Mouse (Mus musculus) left cerebral cortex, adult 11 months (tissue): ENCODE measurements around the gene Kcng4.

Experiments
- DNase-seq: peaks from one replicate; pipeline ENCODE4 v3.0.0; 2022; ENCODE audit warnings: low spot score

Kcng4 gene

DNA sequence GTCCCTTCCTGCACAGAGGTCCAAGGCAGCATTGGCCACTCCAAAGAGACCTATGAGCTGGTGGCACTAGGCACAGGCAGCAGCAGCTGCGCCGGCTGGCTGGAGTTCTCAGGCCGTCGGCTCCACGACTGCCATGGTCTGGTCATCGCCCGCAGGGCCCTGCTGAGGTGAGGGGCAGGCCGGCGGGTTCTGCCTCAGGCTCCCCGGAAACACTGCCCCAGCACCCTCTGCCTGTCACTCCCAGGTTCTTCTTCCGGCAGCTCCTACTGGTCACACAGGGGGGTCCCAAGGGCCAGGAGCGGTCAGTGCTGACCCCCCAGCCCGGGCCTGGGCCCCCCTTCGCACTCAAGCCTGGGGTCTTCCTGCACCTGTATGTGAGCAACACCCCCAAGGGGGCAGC is 20.4 kb downstream of the Kcng4 start:
- DNase-seq: no peak

DNA sequence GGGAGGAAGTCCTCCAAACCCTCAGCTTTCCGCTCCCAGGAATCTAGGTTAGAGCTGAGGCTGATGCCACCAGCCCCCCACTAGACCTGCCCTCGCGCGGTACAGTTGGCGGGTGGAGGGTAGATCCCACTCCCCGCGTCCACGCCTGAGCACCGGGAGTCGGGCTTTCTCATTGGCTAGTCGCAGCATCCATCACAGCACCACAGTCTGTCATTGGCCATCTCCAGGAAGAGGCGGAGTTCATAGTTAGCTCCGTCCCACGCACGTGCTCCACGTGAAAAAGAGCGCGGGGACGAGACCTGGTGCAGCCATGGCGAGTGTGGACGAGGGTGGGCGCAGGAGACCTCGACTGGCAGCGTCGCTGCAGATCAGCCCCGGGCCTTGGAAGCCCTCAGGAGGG is 23.0 kb downstream of the Kcng4 start, which contains the start of gene Adad2:
Gene Adad2 (plus strand): TSS at position 277 of the 400 bp plus-strand sequence.
- no peak for DNase-seq

DNA sequence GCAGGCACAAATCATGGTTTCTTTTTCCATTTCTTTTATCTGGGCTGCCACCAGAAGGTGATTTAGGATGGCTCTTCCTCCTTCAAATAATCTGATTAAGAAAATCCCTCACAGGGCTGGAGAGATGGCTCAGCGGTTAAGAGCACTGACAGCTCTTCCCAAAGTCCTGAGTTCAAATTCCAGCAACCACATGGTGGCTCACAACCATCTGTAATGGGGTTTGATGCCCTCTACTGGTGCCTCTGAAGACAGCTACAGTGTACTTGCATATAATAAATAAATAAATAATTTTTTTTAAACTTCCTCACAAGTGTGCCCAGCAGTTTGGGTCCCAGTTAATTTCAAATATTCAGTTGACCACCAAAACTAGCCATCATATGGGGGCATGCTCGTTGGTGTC is 29.3 kb downstream of the Kcng4 start:
- no peak for DNase-seq

- peak; percentile 86 for DNase-seq
Observed at GRCm38 (mm10) chr8:119604996-119605395, 30.5 kb downstream of the Kcng4 start, which contains the start of gene Taf1c. TSS of gene Taf1c (minus strand) at chr8:119605222.

DNA sequence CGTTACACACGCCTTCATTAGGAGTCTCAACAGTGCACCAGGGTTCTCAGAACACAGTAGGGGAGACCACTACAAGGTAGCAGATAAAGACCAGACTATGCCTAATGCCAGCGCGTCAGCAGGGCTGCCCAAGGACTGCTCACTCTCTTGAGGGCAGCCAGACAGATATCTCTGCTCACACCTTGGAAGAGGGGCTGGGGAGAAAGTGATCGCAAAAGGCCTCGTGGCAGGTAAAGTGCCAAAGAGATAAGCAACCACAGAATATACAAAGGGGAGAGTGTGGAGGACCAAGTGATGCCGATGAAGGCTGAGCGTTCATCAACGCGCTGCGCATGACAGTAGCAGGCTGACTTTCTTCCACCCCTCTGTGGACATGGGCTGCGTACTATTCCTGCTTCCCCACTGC is 31.1 kb downstream of the Kcng4 start:
- DNase-seq: no peak

GRCm38 (mm10) chr8:119603771-119604170 is 31.7 kb downstream of the Kcng4 start:
- DNase-seq: no peak

GRCm38 (mm10) chr8:119591456-119591855 is 44.0 kb downstream of the Kcng4 start:
- DNase-seq: no peak

GRCm38 (mm10) chr8:119590348-119590747 is 45.1 kb downstream of the Kcng4 start:
- DNase-seq: no peak

- no peak for DNase-seq
Observed at GRCm38 (mm10) chr8:119588844-119589243, 46.6 kb downstream of the Kcng4 start.

GRCm38 (mm10) chr8:119588321-119588720 is 47.2 kb downstream of the Kcng4 start:
- DNase-seq: no peak

DNA sequence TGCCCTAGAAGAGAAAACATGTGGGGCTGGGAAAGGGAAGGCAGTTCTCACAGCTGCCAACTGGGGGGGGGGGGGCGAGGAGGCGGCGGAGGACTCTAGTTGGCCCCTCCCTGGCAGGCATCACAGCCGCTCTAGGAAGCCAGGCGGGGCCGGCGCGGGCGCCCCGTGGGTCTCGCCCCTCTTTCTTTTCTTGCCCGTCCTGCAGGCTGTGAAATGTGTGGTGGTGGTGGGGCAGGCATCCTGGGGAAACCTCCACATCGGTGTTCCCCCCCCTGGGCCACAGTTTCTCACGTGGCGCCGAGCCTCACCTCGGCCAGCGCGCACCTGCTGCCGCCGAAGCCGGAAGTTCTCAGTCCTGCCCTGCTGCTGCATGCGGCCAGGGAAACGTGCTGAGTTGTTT is 49.6 kb downstream of the Kcng4 start:
- no peak for DNase-seq

GRCm38 (mm10) chr8:119580441-119581161 is 54.9 kb downstream of the Kcng4 start:
- DNase-seq: no peak

DNA sequence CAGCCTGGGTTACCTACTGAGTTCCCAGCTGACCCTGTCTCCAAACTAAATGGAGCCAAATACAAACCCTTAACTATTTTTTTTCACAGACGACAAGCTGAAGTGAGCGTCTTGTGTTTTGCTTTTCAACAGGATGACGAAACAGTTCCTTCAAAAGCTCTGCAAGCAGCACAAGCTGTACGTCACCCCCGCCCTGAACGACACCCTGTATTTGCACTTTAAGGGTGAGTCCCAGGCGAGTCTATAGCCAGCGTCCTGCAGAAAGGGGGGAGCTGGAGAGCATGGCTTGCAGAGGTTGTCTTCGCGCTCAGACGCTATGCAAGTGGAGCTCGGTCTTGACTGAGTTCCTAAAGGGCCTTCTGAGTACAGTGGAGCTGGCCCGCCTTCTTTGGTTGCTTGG is 56.4 kb downstream of the Kcng4 start:
- no peak for DNase-seq

DNA sequence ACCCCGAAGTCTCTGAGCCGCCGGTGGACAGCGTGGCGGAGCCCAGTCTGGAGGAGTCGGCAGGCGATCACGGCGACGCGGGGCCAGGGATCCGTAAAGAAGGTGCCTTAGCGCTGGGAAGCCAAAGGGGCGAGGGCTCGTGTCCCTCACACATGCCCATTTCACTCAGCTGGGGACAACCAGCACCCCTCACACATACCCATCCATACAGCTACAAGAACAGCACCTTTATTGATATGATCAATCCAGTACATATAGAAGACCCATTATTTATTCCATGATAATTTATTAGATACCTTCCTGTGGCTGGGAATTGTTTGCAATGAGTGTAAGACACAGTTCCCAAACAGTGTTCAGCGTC is 60.1 kb downstream of the Kcng4 start:
- no peak for DNase-seq

DNA sequence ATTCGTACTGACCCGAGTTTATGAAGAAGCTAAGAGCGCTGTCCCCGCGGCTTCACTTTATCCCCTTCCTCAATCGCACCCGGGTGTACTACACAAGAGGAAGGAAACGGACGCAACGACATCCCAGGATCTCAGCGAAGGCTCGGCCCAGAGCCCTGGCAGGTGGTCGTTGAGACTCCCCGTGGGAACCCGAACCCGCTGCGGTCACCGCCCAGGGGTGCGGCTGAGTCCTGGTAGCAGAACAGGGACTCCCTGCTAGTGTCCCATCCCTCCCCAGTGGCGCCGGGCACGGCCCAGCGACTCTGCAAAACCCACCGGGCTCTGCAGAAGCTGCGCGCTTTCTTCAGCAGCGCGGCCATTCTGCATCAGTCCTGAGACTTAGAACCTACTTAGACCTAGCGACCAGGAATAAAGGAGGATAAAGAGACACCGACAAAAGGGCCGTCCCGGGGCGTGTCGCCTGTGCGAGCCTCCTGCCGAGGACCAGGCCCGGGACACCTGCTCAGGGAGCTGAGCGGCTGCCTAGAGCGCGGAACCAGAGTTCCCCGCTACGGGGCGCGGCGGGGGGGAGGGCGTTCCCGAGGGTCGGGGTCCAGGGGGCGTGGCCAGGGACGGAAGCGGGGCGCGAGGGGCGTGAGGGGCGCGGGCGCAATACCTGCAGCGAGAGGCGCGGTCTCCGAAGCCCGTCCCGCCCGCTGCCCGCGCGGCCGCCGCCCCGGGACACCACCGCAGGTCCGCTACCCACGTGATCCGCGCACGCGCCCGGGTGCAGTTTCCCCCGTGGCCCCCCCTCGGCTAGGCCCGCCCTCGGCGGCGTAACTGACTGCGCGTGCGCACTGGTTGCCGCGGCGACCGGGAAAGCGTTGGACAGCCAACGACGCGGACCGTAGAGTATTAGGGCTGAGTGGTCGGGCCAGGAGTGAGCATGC is 60.8 kb downstream of the Kcng4 start, which contains the start of the genes Hsdl1 and Dnaaf1:
Gene Hsdl1 (minus strand): TSS at position 747 of the 929 bp plus-strand sequence.
Gene Dnaaf1 (plus strand): TSS at position 799 of the 929 bp plus-strand sequence.
- peak; percentile 87 for DNase-seq
